Mouse (Mus musculus) CH12F3 (cell line): Measurements from ENCODE around the gene Pkmyt1.
"Not testable (repeated sequence)": the region's sequence is repeated elsewhere in the genome, so short reads cannot be mapped to it uniquely, and the experiment has no call there.

Experiments used
- in situ Hi-C: fragments of 300-500 bp; cut with MboI; formaldehyde crosslinking; loops from 2 replicates; pipeline ENCODE4 v1.14.3; 2020; ENCODE audit warnings: low sequenced_read_pairs

Gene Pkmyt1

DNA sequence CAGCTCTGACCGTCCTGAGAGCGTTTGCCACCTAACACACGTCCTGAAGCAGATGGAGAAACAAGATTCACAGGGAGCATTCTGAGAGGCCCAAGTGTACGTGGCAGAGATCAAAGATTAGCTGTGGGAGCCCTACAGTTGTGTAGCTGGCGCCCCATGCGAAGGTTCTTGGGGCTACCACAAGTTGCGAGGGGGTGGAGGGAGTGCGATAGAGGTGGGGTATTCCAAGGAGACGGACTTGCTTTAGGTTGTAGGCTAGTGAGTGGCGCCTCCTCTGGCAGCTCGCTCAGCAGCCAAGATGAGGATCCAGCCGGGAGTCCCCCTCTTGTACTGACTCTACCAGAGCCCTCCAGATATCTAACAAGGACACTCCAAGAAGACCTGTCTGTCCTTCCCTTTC is 20.2 kb downstream of the Pkmyt1 start:
- in situ Hi-C loops = no loop called here

DNA sequence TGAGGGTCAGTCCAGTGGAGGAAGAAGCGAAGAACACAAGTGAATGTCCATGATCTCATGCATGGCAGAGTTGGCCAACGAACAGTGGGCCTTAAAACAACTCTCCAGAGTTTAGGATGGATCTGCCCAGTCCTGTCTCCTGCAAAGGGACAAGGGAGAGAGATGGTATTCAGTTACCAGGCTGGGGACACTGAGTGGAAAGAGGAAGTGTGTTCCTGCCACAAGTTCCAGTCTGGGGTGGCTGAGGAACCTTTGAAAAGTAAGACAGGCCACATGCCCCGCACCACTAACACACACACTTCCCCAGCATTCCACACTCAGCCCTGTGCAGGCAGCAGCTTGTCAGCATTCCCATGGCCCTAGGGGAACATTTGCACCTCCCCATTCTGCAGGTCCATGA is 20.6 kb downstream of the Pkmyt1 start:
- in situ Hi-C loops = no loop called here

DNA sequence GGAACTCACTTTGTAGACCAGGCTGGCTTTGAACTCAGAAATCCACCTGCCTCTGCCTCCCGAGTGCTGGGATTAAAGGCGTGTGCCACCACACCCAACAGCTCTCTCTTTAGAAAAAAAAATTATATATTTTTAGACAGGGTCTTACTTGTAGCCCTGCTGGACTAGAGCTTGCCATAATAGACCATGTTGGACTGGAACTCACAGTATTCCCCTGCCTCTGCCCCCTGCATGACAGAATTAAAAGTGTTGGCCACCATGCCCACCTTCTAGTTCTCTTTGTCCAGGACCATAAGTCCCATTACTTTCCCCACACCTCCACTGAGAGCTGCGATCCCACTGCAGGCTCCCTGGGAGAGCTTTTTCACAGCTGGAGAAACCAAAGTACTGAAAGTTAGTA is 21.3 kb downstream of the Pkmyt1 start:
- in situ Hi-C loops = no loop called here

- in situ Hi-C loops = no loop called here
These were observed 21.9 kb downstream of the Pkmyt1 start for GRCm38 (mm10) chr17:23748026-23748425.

DNA sequence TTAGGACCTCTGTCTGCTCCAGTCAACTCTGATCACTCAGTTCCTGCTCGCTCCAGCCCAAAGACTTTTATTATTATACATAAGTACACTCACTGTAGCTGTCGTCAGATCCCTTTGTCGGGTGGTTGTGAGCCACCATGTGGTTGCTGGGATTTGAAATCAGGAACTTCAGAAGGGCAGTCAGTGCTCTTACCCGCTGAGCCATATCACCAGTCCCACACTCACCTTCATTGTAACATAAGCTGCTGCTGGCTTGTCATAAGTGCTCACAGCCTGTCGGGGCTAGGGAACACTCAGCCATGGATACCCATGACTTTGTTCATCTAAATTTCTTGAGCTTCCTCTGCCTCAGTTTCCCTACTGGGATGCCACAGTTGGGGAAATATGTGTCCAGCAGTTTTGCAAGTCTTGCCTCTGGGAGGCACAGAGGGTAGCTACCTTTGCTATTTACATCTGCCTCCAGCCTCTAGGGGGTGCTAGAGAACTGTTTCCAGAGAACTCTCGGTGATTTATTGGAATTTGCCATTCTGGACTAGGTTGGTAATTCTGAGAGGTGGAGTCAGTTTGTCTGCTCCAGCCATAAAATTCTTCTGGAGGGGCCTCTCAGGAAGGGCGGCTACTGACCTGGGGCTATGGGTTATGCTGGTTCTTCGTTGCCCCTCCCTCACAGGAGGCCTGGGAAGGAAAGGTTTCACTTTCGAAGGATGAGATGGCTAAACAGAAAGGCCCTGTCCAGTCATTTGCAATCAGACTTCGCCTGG is 22.7 kb downstream of the Pkmyt1 start:
- in situ Hi-C loops = no loop called here

DNA sequence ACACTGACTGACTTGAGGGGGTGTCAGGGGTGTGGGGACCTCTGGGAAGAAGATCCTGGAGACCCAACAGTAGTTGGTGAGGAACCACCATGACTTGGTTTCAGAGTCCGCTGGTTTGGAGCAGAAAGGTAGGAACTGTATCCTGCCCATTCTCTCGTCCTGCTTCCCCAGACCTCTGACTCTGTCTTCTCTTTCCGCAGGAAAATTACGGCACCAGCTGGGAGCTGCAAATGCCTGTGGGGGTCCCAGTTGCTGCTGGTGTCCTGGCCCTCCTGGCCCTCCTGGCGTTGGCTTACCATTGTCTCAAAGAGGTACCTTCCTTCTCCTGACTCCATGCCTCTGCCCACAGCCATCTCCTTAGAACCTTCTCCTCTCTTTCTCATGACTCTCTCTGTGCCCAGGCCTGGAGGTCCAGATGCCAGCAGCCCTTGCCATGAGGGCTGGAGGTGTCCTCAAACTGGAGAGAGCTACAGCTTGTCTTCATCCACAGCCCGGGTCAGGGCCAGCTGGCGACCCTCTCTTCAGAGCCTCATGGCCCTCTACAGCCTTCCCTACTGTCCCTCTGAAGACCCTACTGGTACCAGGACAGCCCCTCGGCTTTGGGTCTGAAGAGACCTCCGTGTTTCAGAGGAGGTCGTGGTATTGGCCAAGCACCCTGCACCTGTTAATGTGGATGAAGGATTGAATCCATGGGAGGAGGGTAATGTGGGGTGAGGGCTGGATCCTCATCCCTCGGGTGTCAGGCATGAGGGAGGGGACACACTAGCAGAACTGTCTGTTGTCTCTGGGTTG is 23.5 kb downstream of the Pkmyt1 start:
- in situ Hi-C loops = no loop called here

DNA sequence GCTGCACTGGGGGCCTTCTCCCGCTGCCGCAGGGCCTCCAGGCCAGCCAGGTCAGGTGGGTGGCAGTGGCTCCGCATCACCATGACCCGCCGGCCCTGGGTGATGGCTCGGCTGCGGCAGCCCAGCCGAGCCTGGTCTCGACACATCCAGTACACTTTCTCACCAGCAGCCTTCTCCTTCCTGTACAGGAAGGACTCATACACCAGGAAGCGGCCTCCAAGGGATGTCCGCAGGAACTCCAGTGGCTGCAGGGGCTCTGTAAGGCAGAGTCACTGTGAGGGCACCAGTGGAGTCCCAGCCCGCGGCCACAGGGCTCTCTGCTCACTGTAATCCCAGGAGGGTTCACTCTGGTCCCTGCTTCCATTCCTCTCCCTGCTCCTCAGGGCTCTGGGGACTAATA is 29.6 kb downstream of the Pkmyt1 start:
- in situ Hi-C loops = no loop called here

GRCm38 (mm10) chr17:23757581-23757980 is 31.4 kb downstream of the Pkmyt1 start:
- in situ Hi-C loops = no loop called here

GRCm38 (mm10) chr17:23758801-23759200 is 32.7 kb downstream of the Pkmyt1 start:
- in situ Hi-C loops = no loop called here

- in situ Hi-C loops = no loop called here
These were observed 34.1 kb downstream of the Pkmyt1 start for GRCm38 (mm10) chr17:23760231-23760630.

GRCm38 (mm10) chr17:23761155-23761554 is 35.0 kb downstream of the Pkmyt1 start:
- in situ Hi-C loops = no loop called here

DNA sequence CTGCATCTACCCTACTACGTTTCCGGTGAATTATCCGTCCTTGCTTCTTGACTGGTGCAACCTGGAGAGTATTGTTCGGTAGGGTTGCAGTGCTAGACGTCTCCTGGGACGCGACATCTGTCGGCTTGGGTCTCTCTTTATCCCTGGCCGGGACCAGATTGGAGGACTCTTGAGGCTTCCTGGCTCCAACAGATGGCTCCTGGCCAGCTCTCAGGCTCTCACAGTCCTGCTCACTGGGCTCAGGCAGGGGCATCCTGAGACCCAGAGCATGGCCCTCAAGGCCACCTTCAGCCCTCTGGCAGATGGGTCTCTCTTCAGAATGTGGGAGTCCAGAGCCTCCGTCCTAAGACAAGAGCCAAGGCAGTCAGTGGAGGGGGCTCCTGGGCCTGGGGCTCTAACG is 36.8 kb downstream of the Pkmyt1 start:
- in situ Hi-C loops = no loop called here

- in situ Hi-C loops = no loop called here
These were observed 44.4 kb downstream of the Pkmyt1 start for GRCm38 (mm10) chr17:23770493-23770892.

GRCm38 (mm10) chr17:23770896-23771283 is 44.8 kb downstream of the Pkmyt1 start:
- in situ Hi-C loops = no loop called here

DNA sequence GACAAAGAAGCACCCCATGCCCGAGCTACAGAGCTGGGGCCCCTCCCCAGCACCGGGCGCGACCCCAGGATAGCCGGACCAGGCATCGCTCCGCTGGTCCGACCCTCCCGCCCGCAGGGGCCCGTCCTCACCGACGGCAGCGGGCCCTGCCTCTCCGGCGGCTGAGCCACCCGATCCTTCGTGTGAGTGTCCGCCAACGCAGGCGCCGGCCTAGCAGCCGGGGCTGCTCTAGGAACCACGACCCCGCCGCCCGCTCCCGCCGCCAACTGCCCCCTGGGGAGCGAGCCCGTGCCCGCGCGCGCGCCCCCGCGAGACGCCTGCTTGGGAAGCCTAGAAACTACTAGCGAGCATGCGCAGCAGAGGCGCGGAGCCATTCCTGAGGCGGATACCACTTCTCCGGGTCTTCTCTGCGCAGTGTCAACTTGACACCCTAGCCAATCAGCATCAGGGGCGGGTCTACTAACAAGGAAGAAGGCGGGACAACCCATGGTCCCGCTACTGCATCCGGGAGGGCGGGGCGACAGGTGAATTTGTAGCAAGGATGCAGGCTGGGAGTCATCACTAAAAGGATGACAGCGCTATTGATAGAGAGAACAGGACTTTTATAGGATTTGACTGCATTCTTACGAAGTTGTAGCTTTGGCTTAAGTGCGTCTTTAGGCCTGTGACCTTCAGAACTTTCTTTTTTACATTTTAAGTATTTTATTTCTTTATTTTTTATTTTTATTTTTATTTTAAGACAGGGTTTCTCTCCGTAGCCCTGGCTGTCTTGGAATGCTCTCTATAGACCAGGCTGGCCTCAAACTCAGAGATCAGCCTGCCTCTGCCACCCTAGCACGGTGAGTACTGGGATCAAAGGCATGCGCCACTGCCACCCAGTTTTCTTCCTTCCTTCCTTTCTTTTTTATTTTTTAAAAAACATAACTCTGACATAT is 45.4 kb downstream of the Pkmyt1 start, which contains the start of gene Flywch1:
Gene Flywch1 (minus strand): TSS at position 319 of the 935 bp plus-strand sequence.
- in situ Hi-C loops = no loop called here

DNA sequence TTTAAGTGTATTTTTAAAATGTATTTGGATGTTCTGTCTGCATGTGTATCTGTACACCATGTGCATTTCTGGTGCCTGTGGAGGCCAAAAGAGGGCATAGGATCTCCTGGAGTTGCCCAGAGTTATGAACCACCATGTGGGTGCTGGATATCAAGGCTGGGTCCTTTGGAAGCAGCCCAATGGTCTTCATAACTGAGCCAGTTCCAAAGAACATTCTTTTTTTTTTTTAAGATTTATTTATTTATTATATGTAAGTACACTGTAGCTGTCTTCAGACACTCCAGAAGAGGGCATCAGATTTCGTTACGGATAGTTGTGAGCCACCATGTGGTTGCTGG is 46.1 kb downstream of the Pkmyt1 start:
- in situ Hi-C loops = not testable (repeated sequence)

DNA sequence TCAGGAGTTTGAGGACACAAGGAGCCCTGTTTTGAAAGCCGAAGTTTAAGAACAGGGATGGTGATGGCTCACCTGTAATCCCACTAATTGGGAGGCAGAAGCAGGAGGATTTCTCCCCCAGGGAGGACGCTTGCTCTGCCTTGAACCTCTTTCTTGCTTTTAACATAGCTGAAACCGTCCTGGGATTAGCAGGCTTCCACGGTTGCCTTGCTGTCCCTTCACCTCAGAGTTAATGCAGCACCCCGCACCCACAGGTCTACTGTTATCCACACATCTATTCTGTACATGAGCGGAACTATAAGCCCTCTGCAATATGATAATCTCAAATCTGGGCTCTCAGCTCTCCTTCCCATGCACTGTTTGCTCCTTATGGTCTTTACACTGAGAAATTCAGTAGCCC is 47.5 kb downstream of the Pkmyt1 start:
- in situ Hi-C loops = no loop called here

DNA sequence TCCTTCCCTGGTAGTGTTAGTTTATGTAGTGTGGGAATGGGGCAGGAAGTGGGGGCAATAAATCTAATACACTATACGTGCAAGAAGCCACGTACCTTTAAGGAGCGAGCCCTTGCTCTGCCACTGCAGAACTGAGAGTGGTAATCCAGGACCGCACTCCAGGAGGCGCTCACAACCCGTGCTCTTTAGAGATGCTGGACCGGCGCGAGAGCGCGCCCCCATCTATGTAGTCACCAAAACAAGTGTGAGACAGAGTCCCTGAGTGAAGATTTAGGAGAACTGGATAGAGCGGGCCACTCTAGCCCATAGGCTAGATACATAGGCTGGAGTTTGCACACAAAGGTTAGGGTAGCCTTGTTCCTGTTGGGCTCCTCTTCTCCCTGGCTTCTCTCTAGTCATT is 48.0 kb downstream of the Pkmyt1 start:
- in situ Hi-C loops = no loop called here

GRCm38 (mm10) chr17:23776216-23776615 is 50.1 kb downstream of the Pkmyt1 start:
- in situ Hi-C loops = no loop called here

DNA sequence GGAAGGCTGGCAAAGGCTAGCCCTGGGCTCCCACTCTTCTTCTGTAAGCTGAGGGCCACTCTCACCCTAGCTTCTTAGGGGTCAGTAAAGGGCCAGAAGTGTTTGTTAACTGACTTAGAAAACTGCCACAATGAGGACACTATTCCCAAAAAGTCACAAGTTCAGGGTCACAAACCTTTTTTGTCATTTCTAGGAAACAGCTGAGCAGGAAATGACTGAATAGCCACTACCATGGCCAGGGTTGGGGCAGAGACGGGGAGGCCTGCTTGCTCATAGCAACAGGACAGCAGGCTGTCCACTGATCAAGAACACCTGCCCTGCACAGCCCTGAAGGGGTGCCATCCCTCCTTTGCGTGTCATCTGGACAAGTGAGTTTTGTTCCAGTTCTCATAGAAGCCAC is 51.0 kb downstream of the Pkmyt1 start:
- in situ Hi-C loops = no loop called here

DNA sequence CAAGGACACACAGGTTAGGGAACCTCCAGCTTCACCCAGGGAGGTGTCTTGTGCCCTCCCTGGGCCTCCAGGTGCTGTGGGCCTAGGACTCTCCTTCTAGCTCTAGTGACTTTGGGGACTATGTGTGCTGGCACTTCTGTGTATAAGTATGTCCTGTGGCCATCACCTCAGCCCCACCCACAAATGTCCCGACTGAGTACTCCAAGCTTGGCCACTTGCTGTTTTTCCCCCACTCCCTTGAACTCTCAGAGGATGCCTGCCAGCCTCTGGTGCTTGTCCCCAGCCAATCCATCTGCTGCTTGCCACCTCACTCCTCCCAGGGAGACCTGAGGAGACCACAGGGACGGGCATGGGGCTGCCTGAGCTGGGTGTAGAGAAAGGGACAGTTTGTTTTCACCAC is 52.3 kb downstream of the Pkmyt1 start:
- in situ Hi-C loops = no loop called here
